Mouse (Mus musculus) kidney, embryonic 15.5 days (tissue): Measurements from ENCODE around the gene Ica1. TPM values are rescaled to one million over a fixed set of nuclear protein-coding genes. Genes with fewer than 3 reads are reported as not detected.

Source experiments
- ATAC-seq: fragments of 200-750 bp; cut with Nextera tagmentation; replicated peaks from 2 replicates; pipeline ENCODE4 v1.8.0; 2017; ENCODE audit warnings: moderate TSS enrichment; ENCODE audit not compliant: low FRiP score
- H3K27ac ChIP-seq: fragments of 300-500 bp; sonication (generic); 2 replicates; pipeline ENCODE4 v1.5.1; 2015; ENCODE audit warnings: mild to moderate bottlenecking, inconsistent platforms
- H3K27me3 ChIP-seq: fragments of 300-500 bp; sonication (generic); 2 replicates; pipeline ENCODE4 v1.6.1; 2015; ENCODE audit warnings: inconsistent platforms
- H3K36me3 ChIP-seq: fragments of 300-500 bp; sonication (generic); 2 replicates; pipeline ENCODE4 v1.6.1; 2015; ENCODE audit warnings: inconsistent platforms
- H3K4me1 ChIP-seq: fragments of 300-500 bp; sonication (generic); 2 replicates; pipeline ENCODE4 v1.6.1; 2015; ENCODE audit warnings: inconsistent platforms
- H3K4me2 ChIP-seq: fragments of 300-500 bp; sonication (generic); 2 replicates; pipeline ENCODE4 v1.6.1; 2015; ENCODE audit warnings: moderate library complexity, mild to moderate bottlenecking, inconsistent platforms
- H3K4me3 ChIP-seq: fragments of 300-500 bp; sonication (generic); replicated peaks from 2 replicates; pipeline ENCODE4 v1.5.1; 2015; ENCODE audit warnings: mild to moderate bottlenecking, inconsistent platforms
- H3K9ac ChIP-seq: fragments of 300-500 bp; sonication (generic); 2 replicates; pipeline ENCODE4 v1.6.1; 2015; ENCODE audit warnings: mild to moderate bottlenecking, inconsistent platforms
- H3K9me3 ChIP-seq: fragments of 300-500 bp; sonication (generic); replicated peaks from 2 replicates; pipeline ENCODE4 v1.6.1; 2016; ENCODE audit warnings: inconsistent platforms
- WGBS: fragments of 180-500 bp; shearing (Covaris S2); methylation state at CpG from one replicate; pipeline ENCODE4 v1.1.7; 2015; ENCODE audit warnings: mixed read lengths; 5-methylcytosine and 5-hydroxymethylcytosine counted together
- polyA plus RNA-seq: library from polyadenylated mRNA; unstranded; fragments of >200 nt; fragmentation: Nextera tagmentation; extraction: Ambion mirVana; gene quantifications from 2 replicates; pipeline ENCODE4 v1.2.1, GENCODE M21; 2015

Ica1 gene
- polyA plus RNA-seq, 1 experiment from 2014 or later = 28.1 TPM

DNA sequence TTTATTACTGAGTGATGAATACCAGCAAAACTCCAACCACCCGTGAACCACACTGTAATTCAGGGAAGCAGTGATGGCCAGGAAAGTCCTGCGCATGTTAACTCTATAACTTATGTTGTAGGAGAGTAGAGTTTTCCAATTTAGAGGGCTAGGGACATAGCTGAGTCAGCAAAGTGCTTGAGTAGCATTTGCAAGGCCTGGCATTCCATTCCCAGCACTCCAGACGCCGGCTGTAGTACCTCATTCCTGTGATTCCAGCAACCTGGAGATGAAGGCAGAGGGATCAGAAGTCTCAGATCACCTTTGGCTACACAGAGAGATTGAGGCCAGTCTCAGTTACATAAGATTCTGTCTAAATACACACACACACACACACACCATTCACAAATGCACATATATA is 105.3 kb downstream of the Ica1 start:
- H3K4me2 ChIP-seq = no peak overlapping the region
- H3K27ac ChIP-seq = no peak overlapping the region
- no peak for ATAC-seq
- 82% methylated on average over 4 of the region's 4 CpGs for WGBS
- H3K27me3 ChIP-seq = no peaks in the 10 kb centered on the region
- H3K4me1 ChIP-seq = no peaks in the 10 kb centered on the region
- H3K9me3 ChIP-seq = no peaks in the 10 kb centered on the region
- no peak overlapping the region for H3K9ac ChIP-seq
- H3K4me3 ChIP-seq = no peak overlapping the region
- no peaks in the 10 kb centered on the region for H3K36me3 ChIP-seq

DNA sequence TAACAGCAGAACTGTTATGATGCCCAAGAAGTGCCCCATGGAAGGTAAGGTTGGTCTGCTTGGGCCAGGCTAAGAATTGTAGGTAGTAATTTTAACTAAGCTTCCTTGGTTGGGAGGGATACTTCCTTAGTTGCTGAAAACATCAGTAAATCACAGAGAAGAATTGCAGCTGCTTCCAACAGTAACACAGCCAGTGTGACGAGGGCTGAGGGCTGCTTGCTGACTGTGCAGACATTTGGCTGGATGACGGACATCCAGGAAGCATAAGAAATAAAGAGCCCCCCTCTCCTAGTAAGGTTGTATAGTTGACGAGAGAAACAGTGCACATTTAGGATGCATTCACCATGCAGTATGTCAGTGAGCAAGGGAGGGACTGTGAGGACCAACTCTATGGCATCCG is 108.9 kb downstream of the Ica1 start:
- ATAC-seq = peak; percentile 36; the same call in 1 of the 2 replicates
- Histone ChIP-seq H3K9me3 (no peaks in the 10 kb centered on the region), H3K4me1 (no peaks in the 10 kb centered on the region), H3K27me3 (no peaks in the 10 kb centered on the region), H3K4me3 (no peak overlapping the region), H3K36me3 (no peaks in the 10 kb centered on the region), H3K9ac (no peak overlapping the region), H3K4me2 (no peak overlapping the region), H3K27ac (0 out of 2 replicates have a peak overlapping the region, but pooled peaks have one; percentile 3)
- 52% methylated on average over 4 of the region's 4 CpGs for WGBS

DNA sequence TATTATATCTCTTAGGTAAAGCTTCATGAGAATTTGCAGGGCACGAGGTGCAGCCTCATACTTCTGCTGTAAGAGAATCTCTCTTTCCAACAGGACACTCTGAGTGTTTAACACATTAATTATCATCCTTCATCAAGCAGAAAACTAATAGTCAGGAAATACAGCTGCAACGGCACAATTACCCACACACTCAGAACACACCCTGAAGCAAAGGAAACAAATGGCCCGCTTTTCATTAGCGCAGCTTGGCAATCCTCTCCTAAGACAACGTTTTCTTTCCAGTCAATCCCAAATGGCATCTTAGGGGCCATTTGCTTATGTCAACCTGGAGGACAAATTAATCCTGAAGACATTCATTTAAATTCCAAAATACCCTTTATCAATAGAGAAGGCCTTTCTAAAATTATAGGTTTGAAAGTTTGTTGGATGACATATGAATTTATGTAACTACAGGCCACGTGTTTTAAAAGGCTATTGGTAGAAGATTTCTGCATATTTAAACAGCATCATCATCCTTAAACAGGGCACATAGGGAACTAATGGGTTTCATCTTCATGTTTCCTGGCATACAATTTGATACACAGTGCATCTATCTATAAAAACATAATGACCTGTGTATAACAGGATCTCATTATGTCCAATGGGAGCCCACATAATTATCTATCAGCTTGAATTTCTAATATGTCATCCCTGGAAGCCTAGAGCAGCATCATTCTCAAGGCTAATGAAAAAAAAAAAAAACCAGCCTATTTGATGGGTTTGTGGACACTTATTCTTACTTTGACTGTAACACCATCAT is 110.1 kb downstream of the Ica1 start:
- H3K9me3 ChIP-seq = no peaks in the 10 kb centered on the region
- H3K36me3 ChIP-seq = no peaks in the 10 kb centered on the region
- H3K4me1 ChIP-seq = no peaks in the 10 kb centered on the region
- H3K4me3 ChIP-seq = no peak overlapping the region
- WGBS = 52% methylated on average over 6 of the region's 6 CpGs
- no peak overlapping the region for H3K9ac ChIP-seq
- no peaks in the 10 kb centered on the region for H3K27me3 ChIP-seq
- no peak overlapping the region for H3K4me2 ChIP-seq
- ATAC-seq = no peak
- H3K27ac ChIP-seq = no peak overlapping the region

GRCm38 (mm10) chr6:8665786-8666185 is 112.5 kb downstream of the Ica1 start:
- Histone ChIP-seq H3K9ac (no peak overlapping the region), H3K4me1 (no peaks in the 10 kb centered on the region), H3K27ac (no peak overlapping the region), H3K9me3 (no peaks in the 10 kb centered on the region), H3K4me2 (no peak overlapping the region), H3K36me3 (no peaks in the 10 kb centered on the region), H3K27me3 (no peaks in the 10 kb centered on the region), H3K4me3 (no peak overlapping the region)
- 94% methylated on average over 5 of the region's 5 CpGs for WGBS
- ATAC-seq = no peak

GRCm38 (mm10) chr6:8664956-8665355 is 113.3 kb downstream of the Ica1 start:
- WGBS = 84% methylated on average over 5 of the region's 5 CpGs
- no peak overlapping the region for H3K27ac ChIP-seq
- no peak overlapping the region for H3K9ac ChIP-seq
- no peaks in the 10 kb centered on the region for H3K9me3 ChIP-seq
- H3K4me3 ChIP-seq = no peak overlapping the region
- H3K36me3 ChIP-seq = no peaks in the 10 kb centered on the region
- H3K4me2 ChIP-seq = no peak overlapping the region
- H3K4me1 ChIP-seq = no peaks in the 10 kb centered on the region
- ATAC-seq = no peak
- H3K27me3 ChIP-seq = no peaks in the 10 kb centered on the region

DNA sequence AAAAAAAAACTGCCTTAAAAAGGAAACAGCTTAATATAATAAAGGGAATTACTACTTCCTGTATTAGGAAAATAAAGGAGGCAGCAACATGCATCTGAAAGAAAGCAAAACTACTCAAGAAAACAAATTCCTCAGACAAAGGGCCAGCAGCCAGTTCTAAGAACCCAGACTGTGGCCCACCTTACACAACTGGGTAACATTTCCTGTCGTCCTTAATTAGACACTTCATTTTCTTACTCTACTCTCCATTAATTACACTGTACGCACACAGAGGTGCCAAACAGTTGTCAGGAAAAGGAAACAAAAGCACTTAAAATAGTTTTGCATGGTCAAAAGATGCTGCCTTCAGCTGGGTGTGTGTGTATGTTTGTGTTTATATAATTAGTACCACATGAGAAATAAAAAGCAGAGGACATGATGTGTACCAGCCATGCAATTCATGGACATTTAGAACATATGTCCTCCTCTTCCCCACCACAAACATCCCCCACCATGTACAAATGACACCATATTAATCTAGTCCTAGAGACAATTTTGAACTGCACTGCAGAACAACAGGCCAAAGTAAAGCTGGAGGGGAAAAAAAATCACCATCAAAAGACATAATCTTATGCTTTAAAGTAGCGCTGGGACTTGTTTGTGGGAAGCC is 115.1 kb downstream of the Ica1 start:
- 64% methylated on average over 3 of the region's 3 CpGs for WGBS
- peaks cover 2% of the 10 kb centered on the region; the same call in 1 of the 2 replicates for H3K4me1 ChIP-seq
- no peak overlapping the region for H3K9ac ChIP-seq
- H3K27me3 ChIP-seq = no peaks in the 10 kb centered on the region
- no peak overlapping the region for H3K4me3 ChIP-seq
- no peak for ATAC-seq
- peak overlapping the region; percentile 24; the same call in 1 of the 2 replicates for H3K27ac ChIP-seq
- no peaks in the 10 kb centered on the region for H3K9me3 ChIP-seq
- no peaks in the 10 kb centered on the region for H3K36me3 ChIP-seq
- no peak overlapping the region for H3K4me2 ChIP-seq

GRCm38 (mm10) chr6:8661404-8661803 is 116.9 kb downstream of the Ica1 start:
- Histone ChIP-seq H3K27me3 (no peaks in the 10 kb centered on the region), H3K36me3 (no peaks in the 10 kb centered on the region), H3K4me3 (no peak overlapping the region), H3K9me3 (no peaks in the 10 kb centered on the region), H3K4me2 (no peak overlapping the region), H3K27ac (no peak overlapping the region), H3K4me1 (peaks cover 11% of the 10 kb centered on the region), H3K9ac (no peak overlapping the region)
- 76% methylated on average over 4 of the region's 4 CpGs for WGBS
- no peak for ATAC-seq

GRCm38 (mm10) chr6:8660076-8660475 is 118.2 kb downstream of the Ica1 start:
- no peak overlapping the region for H3K9ac ChIP-seq
- no peak overlapping the region for H3K27ac ChIP-seq
- no peak for ATAC-seq
- 94% methylated on average over 2 of the region's 2 CpGs for WGBS
- H3K9me3 ChIP-seq = no peaks in the 10 kb centered on the region
- H3K4me3 ChIP-seq = no peak overlapping the region
- H3K4me1 ChIP-seq = peaks cover 11% of the 10 kb centered on the region
- H3K4me2 ChIP-seq = no peak overlapping the region
- H3K36me3 ChIP-seq = no peaks in the 10 kb centered on the region
- H3K27me3 ChIP-seq = no peaks in the 10 kb centered on the region

GRCm38 (mm10) chr6:8659194-8659959 is 118.9 kb downstream of the Ica1 start:
- Histone ChIP-seq H3K4me2 (no peak overlapping the region), H3K4me3 (no peak overlapping the region), H3K36me3 (no peaks in the 10 kb centered on the region), H3K27ac (peak overlapping the region; percentile 60), H3K9me3 (no peaks in the 10 kb centered on the region), H3K9ac (no peak overlapping the region), H3K27me3 (no peaks in the 10 kb centered on the region), H3K4me1 (peaks cover 11% of the 10 kb centered on the region)
- ATAC-seq = no peak
- 67% methylated on average over 13 of the region's 13 CpGs for WGBS

DNA sequence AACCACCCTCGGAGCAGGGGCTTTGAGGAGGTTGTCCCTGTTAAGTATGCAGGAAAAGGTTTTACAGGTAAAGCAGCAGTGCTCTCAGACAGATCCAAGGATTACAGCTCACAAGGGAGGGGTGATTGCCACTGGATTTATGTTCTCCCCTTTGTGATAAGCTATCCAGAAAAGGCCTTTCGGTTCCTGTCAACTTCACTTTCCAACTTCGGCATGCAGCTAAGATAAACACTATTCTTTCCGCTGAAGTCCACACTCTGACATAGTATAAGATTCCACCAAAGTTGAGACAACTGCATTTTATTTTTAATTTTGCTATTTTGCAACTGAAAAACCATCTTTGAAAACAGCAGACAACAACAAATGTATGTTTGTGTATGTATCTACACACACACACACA is 119.9 kb downstream of the Ica1 start:
- Histone ChIP-seq H3K36me3 (no peaks in the 10 kb centered on the region), H3K27ac (peak overlapping the region; percentile 43; the same call in 1 of the 2 replicates)
- ATAC-seq = 0 out of 2 replicates have a peak, but pooled peaks have one; percentile 36

DNA sequence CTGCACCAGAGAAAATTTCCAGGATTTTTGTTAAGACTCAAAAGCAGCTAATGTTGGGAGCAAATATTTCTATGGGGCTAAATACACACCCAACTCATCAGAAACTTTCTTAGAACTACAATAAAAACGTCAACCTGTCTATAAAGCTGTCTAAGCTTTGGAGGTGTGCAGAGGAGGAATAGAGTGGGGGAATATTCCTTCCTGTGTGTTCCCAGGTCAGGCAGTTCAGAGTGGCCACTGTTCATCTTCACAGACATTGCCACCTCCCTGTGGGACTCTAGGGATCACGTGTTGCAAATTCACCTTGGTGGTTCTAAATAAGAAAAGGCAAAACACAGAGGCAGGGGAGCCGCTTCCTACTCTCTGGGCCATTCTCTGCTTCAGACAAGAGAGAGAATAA is 120.8 kb downstream of the Ica1 start:
- WGBS = 38% methylated on average over 3 of the region's 3 CpGs
- no peak for ATAC-seq
- Histone ChIP-seq H3K4me1 (peaks cover 11% of the 10 kb centered on the region), H3K27ac (peak overlapping the region; percentile 43; the same call in 1 of the 2 replicates), H3K36me3 (no peaks in the 10 kb centered on the region), H3K4me2 (0 out of 2 replicates have a peak overlapping the region, but pooled peaks have one; percentile 12), H3K4me3 (no peak overlapping the region), H3K9me3 (no peaks in the 10 kb centered on the region), H3K27me3 (no peaks in the 10 kb centered on the region), H3K9ac (no peak overlapping the region)

More for the DNA sequence above, 119.9 kb downstream of the Ica1 start:
- Histone ChIP-seq H3K9ac (no peak overlapping the region), H3K9me3 (no peaks in the 10 kb centered on the region), H3K27me3 (no peaks in the 10 kb centered on the region), H3K4me3 (no peak overlapping the region), H3K4me2 (peak overlapping the region; percentile 12; the same call in 1 of the 2 replicates), H3K4me1 (peaks cover 11% of the 10 kb centered on the region)
- 43% methylated on average over 4 of the region's 4 CpGs for WGBS

DNA sequence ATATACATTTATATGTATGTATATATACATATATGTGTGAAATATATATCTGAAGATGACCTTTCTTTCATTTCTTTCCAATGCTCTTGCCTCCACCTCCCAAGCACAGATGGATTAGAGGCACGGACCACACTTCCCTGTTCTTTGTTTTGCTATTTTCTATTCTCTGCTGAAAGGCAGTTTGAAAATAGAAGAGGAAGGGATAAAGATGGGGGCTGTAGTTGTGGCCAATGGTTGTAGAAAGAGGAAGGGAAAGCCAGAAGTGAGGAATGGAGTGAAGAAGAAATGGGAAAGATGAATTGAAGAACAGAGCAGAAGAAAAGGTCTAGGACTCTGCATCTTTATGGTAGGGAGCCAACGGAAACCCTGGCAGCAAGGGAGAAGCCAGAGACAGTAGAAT is 122.8 kb downstream of the Ica1 start:
- ATAC-seq = no peak
- Histone ChIP-seq H3K27ac (no peak overlapping the region), H3K36me3 (no peaks in the 10 kb centered on the region), H3K9ac (no peak overlapping the region), H3K4me1 (peaks cover 11% of the 10 kb centered on the region), H3K4me2 (no peak overlapping the region), H3K9me3 (no peaks in the 10 kb centered on the region), H3K27me3 (no peaks in the 10 kb centered on the region), H3K4me3 (no peak overlapping the region)
- WGBS = 94% methylated on average over 2 of the region's 2 CpGs
